8 mouse cellular contexts compared by ENCODE assay signal in genomic region chr8:70489576-70489975, GRCm38 (mm10). TPM values are rescaled to one million over a fixed set of nuclear protein-coding genes. Genes with fewer than 3 reads are reported as not detected.
DNase-seq lines count a peak whose midpoint lies in the region; ATAC-seq lines count a peak whose summit lies in the region.

No protein-coding gene starts in this region.

- under 1% methylated on average over 35 of the region's 41 CpGs for WGBS in lung, embryonic 15.5 days
- WGBS in forebrain, embryonic 11.5 days: 2% methylated on average over 28 of the region's 41 CpGs
- 1% methylated on average over 35 of the region's 41 CpGs for WGBS in neural tube, embryonic 13.5 days

- peaks cover 98% of the 10 kb centered on the region for H3K27me3 ChIP-seq in lung, embryonic 15.5 days
- peaks cover 96% of the 10 kb centered on the region for H3K27me3 ChIP-seq in forebrain, embryonic 11.5 days (ENCODE audit: control insufficient read depth, insufficient read depth, low read length)
- H3K27me3 ChIP-seq in neural tube, embryonic 13.5 days: peaks cover 95% of the 10 kb centered on the region

- DNase-seq in lung, postnatal 14 days: no peak
- no peak for DNase-seq in forebrain, embryonic 11.5 days (ENCODE audit: low spot score)
- peak; percentile 13 to 62 for DNase-seq in kidney, postnatal 25 days
- DNase-seq in cerebellum, postnatal 4 days (ENCODE audit: low spot score in 2 of 2): no peak
- DNase-seq in spleen, adult 18-20 months: no peak
- no peak for DNase-seq in layer of hippocampus, adult 11-12 months (ENCODE audit: low spot score)

- H3K36me3 ChIP-seq in lung, embryonic 15.5 days: no peaks in the 10 kb centered on the region
- H3K36me3 ChIP-seq in forebrain, embryonic 11.5 days (ENCODE audit: control insufficient read depth, insufficient read depth, low read length): no peaks in the 10 kb centered on the region
- H3K36me3 ChIP-seq in neural tube, embryonic 13.5 days: no peaks in the 10 kb centered on the region

- no peaks in the 10 kb centered on the region for H3K9me3 ChIP-seq in lung, embryonic 15.5 days
- no peaks in the 10 kb centered on the region for H3K9me3 ChIP-seq in forebrain, embryonic 11.5 days (ENCODE audit: control insufficient read depth, low read length)
- H3K9me3 ChIP-seq in neural tube, embryonic 13.5 days: no peaks in the 10 kb centered on the region

- H3K4me2 ChIP-seq in lung, embryonic 15.5 days: peak overlapping the region; percentile 82
- peak overlapping the region; percentile 31 for H3K4me2 ChIP-seq in forebrain, embryonic 11.5 days (ENCODE audit: low read depth, low read length, severe bottlenecking)
- peak overlapping the region; percentile 38 for H3K4me2 ChIP-seq in neural tube, embryonic 13.5 days

- no peak for ATAC-seq in lung, embryonic 15.5 days (ENCODE audit: borderline replicate concordance, extremely low read depth, low FRiP score, low TSS enrichment)
- ATAC-seq in forebrain, embryonic 11.5 days (replicated peaks; ENCODE audit: low FRiP score): no peak
- no peak for ATAC-seq in neural tube, embryonic 13.5 days (ENCODE audit: low read depth)

- peak overlapping the region; percentile 33 for H3K9ac ChIP-seq in lung, embryonic 15.5 days
- no peak overlapping the region for H3K9ac ChIP-seq in forebrain, embryonic 11.5 days (ENCODE audit: low read length)
- H3K9ac ChIP-seq in neural tube, embryonic 13.5 days: no peak overlapping the region

- H3K4me1 ChIP-seq in lung, embryonic 15.5 days: peaks cover 71% of the 10 kb centered on the region
- peaks cover 27% of the 10 kb centered on the region for H3K4me1 ChIP-seq in forebrain, embryonic 11.5 days (replicated peaks; ENCODE audit: control insufficient read depth, insufficient read depth, low read length)
- H3K4me1 ChIP-seq in neural tube, embryonic 13.5 days (replicated peaks): peaks cover 74% of the 10 kb centered on the region

- peak overlapping the region; percentile 97 for H3K27ac ChIP-seq in lung, embryonic 15.5 days
- no peak overlapping the region for H3K27ac ChIP-seq in forebrain, embryonic 11.5 days (ENCODE audit: low read depth, low read length)
- no peak overlapping the region for H3K27ac ChIP-seq in neural tube, embryonic 13.5 days (replicated peaks)

- H3K4me3 ChIP-seq in lung, embryonic 15.5 days: peak overlapping the region; percentile 32
- H3K4me3 ChIP-seq in forebrain, embryonic 11.5 days (ENCODE audit: low read depth, low read length): peak overlapping the region; percentile 18
- H3K4me3 ChIP-seq in neural tube, embryonic 13.5 days: peak overlapping the region; percentile 18

RNA-seq across cellular contexts. Expression of gene Tmem59l, which starts 2.4 kb away (rescaled TPM):
- 6.5 and 6.6 TPM in 2 replicates for polyA plus RNA-seq in lung, embryonic 15.5 days (2015; fragmentation: Nextera tagmentation; extraction: Ambion mirVana)
- polyA plus RNA-seq in forebrain, embryonic 11.5 days (2014; fragmentation: Nextera tagmentation; extraction: Ambion mirVana): 10.4 and 10.6 TPM in 2 replicates
- 78.4 and 89.7 TPM in 2 replicates for polyA plus RNA-seq in neural tube, embryonic 13.5 days (2015; fragmentation: Nextera tagmentation; extraction: Ambion mirVana)

RNA-seq across cellular contexts. Expression of gene Crlf1, which starts 3.4 kb away (rescaled TPM):
- 181 and 186 TPM in 2 replicates for polyA plus RNA-seq in lung, embryonic 15.5 days (2015; fragmentation: Nextera tagmentation; extraction: Ambion mirVana)
- 4.9 and 10.9 TPM in 2 replicates for polyA plus RNA-seq in forebrain, embryonic 11.5 days (2014; fragmentation: Nextera tagmentation; extraction: Ambion mirVana)
- polyA plus RNA-seq in neural tube, embryonic 13.5 days (2015; fragmentation: Nextera tagmentation; extraction: Ambion mirVana): 3.6 and 4.6 TPM in 2 replicates

RNA-seq across cellular contexts. Expression of gene Klhl26, which starts 12.8 kb away (rescaled TPM):
- 26.2 and 27.1 TPM in 2 replicates for polyA plus RNA-seq in lung, embryonic 15.5 days (2015; fragmentation: Nextera tagmentation; extraction: Ambion mirVana)
- polyA plus RNA-seq in forebrain, embryonic 11.5 days (2014; fragmentation: Nextera tagmentation; extraction: Ambion mirVana): 17.5 and 19.5 TPM in 2 replicates
- 25.6 and 27.6 TPM in 2 replicates for polyA plus RNA-seq in neural tube, embryonic 13.5 days (2015; fragmentation: Nextera tagmentation; extraction: Ambion mirVana)

RNA-seq across cellular contexts. Expression of gene Rex1bd, which starts 17.0 kb away (rescaled TPM):
- 120 and 122 TPM in 2 replicates for polyA plus RNA-seq in lung, embryonic 15.5 days (2015; fragmentation: Nextera tagmentation; extraction: Ambion mirVana)
- polyA plus RNA-seq in forebrain, embryonic 11.5 days (2014; fragmentation: Nextera tagmentation; extraction: Ambion mirVana): 113 and 123 TPM in 2 replicates
- 143 and 153 TPM in 2 replicates for polyA plus RNA-seq in neural tube, embryonic 13.5 days (2015; fragmentation: Nextera tagmentation; extraction: Ambion mirVana)

RNA-seq across cellular contexts. Expression of gene Uba52, which starts 21.0 kb away (rescaled TPM):
- 909 and 953 TPM in 2 replicates for polyA plus RNA-seq in lung, embryonic 15.5 days (2015; fragmentation: Nextera tagmentation; extraction: Ambion mirVana)
- polyA plus RNA-seq in forebrain, embryonic 11.5 days (2014; fragmentation: Nextera tagmentation; extraction: Ambion mirVana): 715 TPM in 2 replicates
- polyA plus RNA-seq in neural tube, embryonic 13.5 days (2015; fragmentation: Nextera tagmentation; extraction: Ambion mirVana): 787 and 800 TPM in 2 replicates

Comparison
In these comparisons a context has a peak if more than half of its experiments do, and no peak if none do; other contexts are left out.
1. H3K4me2 ChIP-seq: peak in every context shown above with its lines; median percentile 82 in lung, embryonic 15.5 days; 38 in neural tube, embryonic 13.5 days; 31 in forebrain, embryonic 11.5 days.
2. DNase-seq: peak in kidney, postnatal 25 days (2 of 2); none in lung, postnatal 14 days (single experiment), forebrain, embryonic 11.5 days (single experiment), cerebellum, postnatal 4 days (0 of 2), spleen, adult 18-20 months (0 of 2) and layer of hippocampus, adult 11-12 months (single experiment).
3. RNA of gene Crlf1, which starts 3.4 kb away (polyA plus RNA-seq): 181 to 186 TPM in lung, embryonic 15.5 days; 4.9 to 10.9 TPM in forebrain, embryonic 11.5 days and 3.6 to 4.6 TPM in neural tube, embryonic 13.5 days; every median in the first group is over 10 times any median in the second.
4. Peak in every context shown above with its lines, with median percentiles within 50 percentile points of each other: H3K4me3 ChIP-seq.